Mouse (Mus musculus): ENCODE measurements at regions not wholly inside any gene's neighbourhood (a gene's known extent, or its start where the extent isn't known, plus 50 kb on each side); places are given as distances from the start of the nearest gene placed in this dataset.

- no peak for DNase-seq (ENCODE audit: low spot score)
- 72% methylated on average over 10 of the region's 10 CpGs for WGBS
Measured at GRCm38 (mm10) chr15:93876335-93876734, 280.6 kb upstream of the Prickle1 start.

DNA sequence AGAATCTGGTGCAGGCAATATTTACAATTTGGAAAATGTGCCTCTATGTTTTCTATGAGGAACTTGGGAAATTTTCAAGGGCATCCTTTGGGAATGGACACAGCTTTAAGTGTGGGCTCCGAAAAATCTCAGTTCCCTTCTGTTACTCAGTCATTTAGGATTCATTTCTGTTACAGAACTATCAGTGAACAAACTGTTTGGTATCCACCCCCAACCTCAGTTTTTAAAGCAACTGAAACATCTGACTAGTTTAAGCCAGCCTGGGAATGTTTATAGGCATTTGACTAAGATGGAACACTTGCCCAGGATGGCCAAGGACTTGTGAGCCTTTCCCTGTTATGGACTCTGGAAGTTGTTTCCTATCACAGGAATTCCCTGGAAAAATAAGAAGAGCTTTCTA lies 280.0 kb upstream of the Prickle1 start:
- H3K4me3 ChIP-seq (ENCODE audit: low read depth, low read length), result no peak overlapping the region
- DNase-seq (ENCODE audit: low spot score) (no peak), ATAC-seq (ENCODE audit: low read depth) (no peak)
- H3K4me2 ChIP-seq (ENCODE audit: low read depth, low read length), result no peak overlapping the region
- no peak overlapping the region for H3K9ac ChIP-seq (ENCODE audit: low read depth, low read length)
- no peaks in the 10 kb centered on the region for H3K9me3 ChIP-seq (ENCODE audit: control insufficient read depth, low read length)
- no peak overlapping the region for H3K27ac ChIP-seq (replicated peaks; ENCODE audit: low read depth, low read length)
- 88% methylated on average over 1 of the region's 1 CpGs for WGBS
- no peaks in the 10 kb centered on the region for H3K36me3 ChIP-seq (ENCODE audit: control insufficient read depth, insufficient read depth, low read length)
- H3K4me1 ChIP-seq (ENCODE audit: control insufficient read depth, insufficient read depth, low read length), result peaks cover 5% of the 10 kb centered on the region; the same call in 1 of the 2 replicates
- H3K27me3 ChIP-seq (replicated peaks; ENCODE audit: control insufficient read depth, insufficient read depth, low read length), result no peaks in the 10 kb centered on the region

More at GRCm38 (mm10) chr15:93876335-93876734, 280.6 kb upstream of the Prickle1 start:
- H3K27me3 ChIP-seq (replicated peaks; ENCODE audit: control insufficient read depth, insufficient read depth, low read length), result no peaks in the 10 kb centered on the region
- H3K36me3 ChIP-seq (ENCODE audit: control insufficient read depth, insufficient read depth, low read length), result no peaks in the 10 kb centered on the region
- H3K4me3 ChIP-seq (ENCODE audit: low read depth, low read length), result no peak overlapping the region
- peaks cover 5% of the 10 kb centered on the region; the same call in 1 of the 2 replicates for H3K4me1 ChIP-seq (ENCODE audit: control insufficient read depth, insufficient read depth, low read length)
- H3K9ac ChIP-seq (ENCODE audit: low read depth, low read length), result no peak overlapping the region
- no peak overlapping the region for H3K27ac ChIP-seq (replicated peaks; ENCODE audit: low read depth, low read length)
- no peak overlapping the region for H3K4me2 ChIP-seq (ENCODE audit: low read depth, low read length)
- no peak for ATAC-seq (ENCODE audit: low read depth)
- H3K9me3 ChIP-seq (ENCODE audit: control insufficient read depth, low read length), result no peaks in the 10 kb centered on the region

- H3K4me2 ChIP-seq (ENCODE audit: low read depth, low read length), result no peak overlapping the region
- no peaks in the 10 kb centered on the region for H3K36me3 ChIP-seq (ENCODE audit: control insufficient read depth, insufficient read depth, low read length)
- ATAC-seq (ENCODE audit: low read depth) (no peak), DNase-seq (ENCODE audit: low spot score) (no peak)
- WGBS, result 67% methylated on average over 6 of the region's 6 CpGs
- no peak overlapping the region for H3K27ac ChIP-seq (replicated peaks; ENCODE audit: low read depth, low read length)
- peaks cover 2% of the 10 kb centered on the region; the same call in 1 of the 2 replicates for H3K4me1 ChIP-seq (ENCODE audit: control insufficient read depth, insufficient read depth, low read length)
- H3K9ac ChIP-seq (ENCODE audit: low read depth, low read length), result no peak overlapping the region
- no peak overlapping the region for H3K4me3 ChIP-seq (ENCODE audit: low read depth, low read length)
- no peaks in the 10 kb centered on the region for H3K27me3 ChIP-seq (replicated peaks; ENCODE audit: control insufficient read depth, insufficient read depth, low read length)
- no peaks in the 10 kb centered on the region for H3K9me3 ChIP-seq (ENCODE audit: control insufficient read depth, low read length)
Measured at GRCm38 (mm10) chr15:93874206-93874605, 278.5 kb upstream of the Prickle1 start.

DNA sequence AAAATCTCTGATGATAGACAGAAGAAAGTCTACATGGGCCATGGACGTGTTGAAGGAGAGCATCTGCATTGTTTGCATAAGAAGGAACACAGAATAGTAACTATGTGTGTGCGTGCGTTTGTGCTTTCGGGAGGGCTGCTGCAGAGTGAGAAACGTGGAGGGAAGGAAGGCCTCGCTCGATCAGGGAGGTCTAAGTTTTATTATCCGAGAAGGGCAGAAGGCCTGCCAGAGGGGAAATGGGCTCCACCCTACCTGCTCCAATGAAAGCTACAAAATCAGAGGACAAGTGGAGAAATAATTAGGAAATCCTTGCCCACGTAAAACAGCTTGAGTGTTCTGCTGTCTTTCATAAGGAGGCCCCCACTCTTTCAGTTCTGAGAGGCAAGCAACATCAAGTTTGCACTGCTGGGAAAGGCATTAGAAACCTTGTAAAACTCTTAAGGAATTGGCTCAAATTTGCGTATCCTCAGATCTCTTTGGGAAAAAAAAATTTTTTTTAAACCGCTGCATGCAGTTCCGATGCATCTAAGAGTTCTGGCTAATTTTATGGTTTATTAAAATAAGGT lies 261.7 kb upstream of the Prickle1 start:
- no peak overlapping the region for H3K9ac ChIP-seq (ENCODE audit: low read depth, low read length)
- no peaks in the 10 kb centered on the region for H3K9me3 ChIP-seq (ENCODE audit: control insufficient read depth, low read length)
- no peak overlapping the region for H3K4me2 ChIP-seq (ENCODE audit: low read depth, low read length)
- 78% methylated on average over 12 of the region's 12 CpGs for WGBS
- H3K4me3 ChIP-seq (ENCODE audit: low read depth, low read length), result no peak overlapping the region
- no peaks in the 10 kb centered on the region for H3K4me1 ChIP-seq (ENCODE audit: control insufficient read depth, insufficient read depth, low read length)
- DNase-seq (ENCODE audit: low spot score), result no peak
- no peak for ATAC-seq (ENCODE audit: low read depth)
- no peak overlapping the region for H3K27ac ChIP-seq (replicated peaks; ENCODE audit: low read depth, low read length)
- H3K36me3 ChIP-seq (ENCODE audit: control insufficient read depth, insufficient read depth, low read length), result no peaks in the 10 kb centered on the region
- no peaks in the 10 kb centered on the region for H3K27me3 ChIP-seq (replicated peaks; ENCODE audit: control insufficient read depth, insufficient read depth, low read length)

DNA sequence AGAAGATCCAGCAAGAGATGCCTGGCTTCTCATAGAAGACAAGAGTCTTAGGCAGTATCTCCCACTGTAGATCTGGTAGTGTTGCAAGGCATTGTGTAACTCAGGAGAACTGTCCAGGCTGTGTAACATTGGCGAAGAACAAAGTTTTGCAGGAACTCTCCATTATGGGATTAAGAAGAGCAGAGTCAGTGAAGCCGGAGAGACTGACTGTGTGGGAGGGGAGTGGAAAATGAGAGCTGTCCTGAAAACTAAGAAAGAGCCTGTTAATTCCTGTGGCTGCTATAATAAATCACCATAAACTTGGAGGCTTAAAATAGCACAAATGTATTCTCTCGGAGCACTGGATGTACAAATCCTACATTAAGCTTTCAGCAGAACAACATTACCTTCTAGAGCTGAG lies 257.5 kb upstream of the Prickle1 start:
- no peak for ATAC-seq (ENCODE audit: low read depth)
- 58% methylated on average over 3 of the region's 3 CpGs for WGBS

DNA sequence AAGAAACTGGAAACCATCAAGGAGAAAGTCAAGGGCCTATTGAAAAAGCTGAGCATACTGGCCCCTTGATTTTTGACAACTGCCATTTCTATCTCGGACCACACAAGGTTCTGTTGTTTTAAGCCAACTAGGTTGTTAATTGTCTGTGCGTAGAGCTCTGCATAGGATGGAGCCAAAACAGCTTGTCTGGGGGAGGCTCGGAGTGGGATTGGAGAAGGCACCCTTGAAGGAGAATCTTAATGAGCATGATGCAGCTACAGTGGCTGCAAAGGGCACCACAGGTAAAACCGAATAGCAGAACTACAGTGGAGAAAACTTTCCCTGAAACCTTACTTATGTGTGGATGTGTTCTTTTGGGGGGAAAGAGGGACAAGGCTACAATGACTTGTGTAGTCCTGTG lies 256.4 kb upstream of the Prickle1 start:
- no peak for DNase-seq (ENCODE audit: low spot score)
- Histone ChIP-seq H3K27ac (replicated peaks; ENCODE audit: low read depth, low read length) (no peak overlapping the region), H3K9ac (ENCODE audit: low read depth, low read length) (no peak overlapping the region), H3K4me3 (ENCODE audit: low read depth, low read length) (no peak overlapping the region), H3K4me1 (ENCODE audit: control insufficient read depth, insufficient read depth, low read length) (0 out of 2 replicates have a peak, but pooled peaks cover 10% of the 10 kb centered on the region), H3K4me2 (ENCODE audit: low read depth, low read length) (no peak overlapping the region), H3K9me3 (ENCODE audit: control insufficient read depth, low read length) (no peaks in the 10 kb centered on the region), H3K36me3 (ENCODE audit: control insufficient read depth, insufficient read depth, low read length) (no peaks in the 10 kb centered on the region), H3K27me3 (replicated peaks; ENCODE audit: control insufficient read depth, insufficient read depth, low read length) (no peaks in the 10 kb centered on the region)
- 90% methylated on average over 4 of the region's 4 CpGs for WGBS
- ATAC-seq (ENCODE audit: low read depth), result no peak

More for the DNA sequence above, 257.5 kb upstream of the Prickle1 start:
- H3K27ac ChIP-seq (replicated peaks; ENCODE audit: low read depth, low read length), result no peak overlapping the region
- H3K4me1 ChIP-seq (ENCODE audit: control insufficient read depth, insufficient read depth, low read length), result 0 out of 2 replicates have a peak, but pooled peaks cover 10% of the 10 kb centered on the region
- DNase-seq (ENCODE audit: low spot score), result peak; percentile 39
- no peak overlapping the region for H3K4me2 ChIP-seq (ENCODE audit: low read depth, low read length)
- H3K4me3 ChIP-seq (ENCODE audit: low read depth, low read length), result no peak overlapping the region
- H3K36me3 ChIP-seq (ENCODE audit: control insufficient read depth, insufficient read depth, low read length), result no peaks in the 10 kb centered on the region
- no peaks in the 10 kb centered on the region for H3K9me3 ChIP-seq (ENCODE audit: control insufficient read depth, low read length)
- H3K9ac ChIP-seq (ENCODE audit: low read depth, low read length), result no peak overlapping the region
- no peaks in the 10 kb centered on the region for H3K27me3 ChIP-seq (replicated peaks; ENCODE audit: control insufficient read depth, insufficient read depth, low read length)

- no peak overlapping the region for H3K4me3 ChIP-seq (ENCODE audit: low read depth, low read length)
- no peak overlapping the region for H3K9ac ChIP-seq (ENCODE audit: low read depth, low read length)
- peak; percentile 44 for ATAC-seq (ENCODE audit: low read depth)
- peak; percentile 88 for DNase-seq (ENCODE audit: low spot score)
- 25% methylated on average over 6 of the region's 6 CpGs for WGBS
- no peaks in the 10 kb centered on the region for H3K27me3 ChIP-seq (replicated peaks; ENCODE audit: control insufficient read depth, insufficient read depth, low read length)
- 0 out of 2 replicates have a peak, but pooled peaks cover 10% of the 10 kb centered on the region for H3K4me1 ChIP-seq (ENCODE audit: control insufficient read depth, insufficient read depth, low read length)
- no peak overlapping the region; the same call in 1 of the 2 replicates for H3K4me2 ChIP-seq (ENCODE audit: low read depth, low read length)
- H3K9me3 ChIP-seq (ENCODE audit: control insufficient read depth, low read length), result no peaks in the 10 kb centered on the region
- H3K27ac ChIP-seq (replicated peaks; ENCODE audit: low read depth, low read length), result peak overlapping the region; percentile 53
- H3K36me3 ChIP-seq (ENCODE audit: control insufficient read depth, insufficient read depth, low read length), result no peaks in the 10 kb centered on the region
Measured at GRCm38 (mm10) chr15:93850388-93850787, 254.7 kb upstream of the Prickle1 start.

DNA sequence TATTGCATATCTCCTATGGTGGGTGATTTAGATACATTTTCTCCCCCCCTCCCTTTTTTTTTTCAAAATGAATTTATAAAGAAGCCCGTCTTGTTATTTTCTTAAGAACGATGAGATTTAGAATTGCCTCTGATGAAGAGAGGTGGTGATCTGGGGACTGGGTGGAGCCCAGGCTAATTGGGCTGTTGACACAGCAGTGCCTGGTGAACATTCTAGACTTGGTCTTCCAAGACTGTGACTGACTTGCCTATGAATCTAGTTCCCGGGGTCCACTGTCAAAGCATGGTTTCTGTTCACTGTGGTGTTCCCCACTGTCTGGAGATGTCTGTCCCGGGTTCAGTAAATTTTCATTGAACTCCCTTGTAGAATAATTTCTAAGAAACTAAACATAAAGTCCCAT lies 253.1 kb upstream of the Prickle1 start:
- 0 out of 2 replicates have a peak, but pooled peaks cover 10% of the 10 kb centered on the region for H3K4me1 ChIP-seq (ENCODE audit: control insufficient read depth, insufficient read depth, low read length)
- H3K36me3 ChIP-seq (ENCODE audit: control insufficient read depth, insufficient read depth, low read length), result no peaks in the 10 kb centered on the region
- DNase-seq (ENCODE audit: low spot score) (no peak), ATAC-seq (ENCODE audit: low read depth) (no peak)
- H3K4me2 ChIP-seq (ENCODE audit: low read depth, low read length), result no peak overlapping the region
- no peak overlapping the region for H3K9ac ChIP-seq (ENCODE audit: low read depth, low read length)
- no peaks in the 10 kb centered on the region for H3K27me3 ChIP-seq (replicated peaks; ENCODE audit: control insufficient read depth, insufficient read depth, low read length)
- WGBS, result 84% methylated on average over 4 of the region's 4 CpGs
- no peak overlapping the region for H3K4me3 ChIP-seq (ENCODE audit: low read depth, low read length)
- H3K27ac ChIP-seq (replicated peaks; ENCODE audit: low read depth, low read length), result no peak overlapping the region
- H3K9me3 ChIP-seq (ENCODE audit: control insufficient read depth, low read length), result no peaks in the 10 kb centered on the region

- H3K4me2 ChIP-seq (ENCODE audit: low read depth, low read length), result no peak overlapping the region
- no peaks in the 10 kb centered on the region for H3K27me3 ChIP-seq (replicated peaks; ENCODE audit: control insufficient read depth, insufficient read depth, low read length)
- H3K9ac ChIP-seq (ENCODE audit: low read depth, low read length), result no peak overlapping the region
- H3K27ac ChIP-seq (replicated peaks; ENCODE audit: low read depth, low read length), result no peak overlapping the region
- H3K36me3 ChIP-seq (ENCODE audit: control insufficient read depth, insufficient read depth, low read length), result no peaks in the 10 kb centered on the region
- 0 out of 2 replicates have a peak, but pooled peaks cover 10% of the 10 kb centered on the region for H3K4me1 ChIP-seq (ENCODE audit: control insufficient read depth, insufficient read depth, low read length)
- H3K4me3 ChIP-seq (ENCODE audit: low read depth, low read length), result no peak overlapping the region
- DNase-seq (ENCODE audit: low spot score), result no peak
- WGBS, result 86% methylated on average over 4 of the region's 4 CpGs
- no peak for ATAC-seq (ENCODE audit: low read depth)
- no peaks in the 10 kb centered on the region for H3K9me3 ChIP-seq (ENCODE audit: control insufficient read depth, low read length)
Measured at GRCm38 (mm10) chr15:93846797-93847196, 251.1 kb upstream of the Prickle1 start.
